In the genomic region with DNA sequence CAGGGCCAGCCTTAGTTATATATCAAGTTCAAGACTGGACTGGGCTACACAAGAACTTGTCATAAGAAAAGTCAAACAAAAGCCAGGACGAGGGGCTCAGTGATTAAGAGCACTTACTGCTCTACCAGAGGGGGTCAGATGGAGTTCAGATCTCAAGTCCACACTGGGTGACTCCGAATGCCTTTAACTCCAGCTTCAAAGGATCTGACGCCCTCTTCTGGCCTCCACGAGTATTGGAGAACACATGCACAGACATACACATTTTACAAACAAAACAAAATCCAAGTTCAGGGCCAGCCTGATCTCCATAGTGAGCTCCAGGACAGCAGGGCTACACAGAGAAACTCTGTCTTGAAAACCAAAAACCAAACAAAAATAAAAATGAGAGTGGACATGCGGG, we compare ENCODE assay signal across 11 mouse cellular contexts. TPM values are rescaled to one million over a fixed set of nuclear protein-coding genes. Genes with fewer than 3 reads are reported as not detected.
DNase-seq lines count a peak whose midpoint lies in the region; ATAC-seq and TF ChIP-seq lines count a peak whose summit lies in the region.
"Had no signal": no experiment of that assay in that cellular context is flagged by ENCODE, and none has a peak within 500 bp of the region (broad histone marks: within the 10 kb centered on the region; RNA-seq: fewer than 3 reads in every experiment).

No protein-coding gene starts in this region.

- H3K9ac ChIP-seq in midbrain, postnatal 0 days (replicated peaks; ENCODE audit: low read length, poor library complexity, severe bottlenecking) = no peak overlapping the region
- no peak overlapping the region for H3K9ac ChIP-seq in midbrain, embryonic 13.5 days (replicated peaks)
- H3K9ac ChIP-seq: midbrain, embryonic 15.5 days had no signal

- TF ChIP-seq CTCF in midbrain, postnatal 0 days (IDR thresholded peaks at IDR 0.05) = peak; percentile 57
- TF ChIP-seq CTCF in thymus, adult 2 months (IDR thresholded peaks at IDR 0.05; ENCODE audit: borderline replicate concordance, control insufficient read depth, extremely low read depth, insufficient read depth, low read length, poor library complexity) = no peak

- no peaks in the 10 kb centered on the region for H3K27me3 ChIP-seq in midbrain, postnatal 0 days (ENCODE audit: insufficient read depth, low read length)
- H3K27me3 ChIP-seq in midbrain, embryonic 13.5 days = no peaks in the 10 kb centered on the region
- no peaks in the 10 kb centered on the region for H3K27me3 ChIP-seq in thymus, adult 2 months (ENCODE audit: control insufficient read depth, insufficient read depth, low read length)
- H3K27me3 ChIP-seq: midbrain, embryonic 15.5 days had no signal

- H3K9me3 ChIP-seq in midbrain, postnatal 0 days (ENCODE audit: low read length) = no peaks in the 10 kb centered on the region
- no peaks in the 10 kb centered on the region for H3K9me3 ChIP-seq in midbrain, embryonic 13.5 days
- H3K9me3 ChIP-seq: forebrain, embryonic 10.5 days; midbrain, embryonic 15.5 days had no signal

- TF ChIP-seq POLR2A in thymus, adult 2 months (IDR thresholded peaks at IDR 0.05; ENCODE audit: control insufficient read depth, extremely low read depth, insufficient read depth, low read length, poor library complexity) = no peak

- DNase-seq in embryo, embryonic 10 days (ENCODE audit: low spot score) = peak; percentile 68
- no peak for DNase-seq in embryo, embryonic 9.5 days (ENCODE audit: extremely low spot score)
- DNase-seq in midbrain, postnatal 0 days (ENCODE audit: low spot score) = no peak
- peak; percentile 71 for DNase-seq in induced T-regulatory cell, adult 2 months (ENCODE audit: low read depth)
- peak; percentile 35 for DNase-seq in retina, embryonic 14.5 days (ENCODE audit: low spot score)
- DNase-seq in adrenal gland, postnatal 14 days = no peak
- no peak for DNase-seq in thymus, adult 2 months
- DNase-seq: right cerebral cortex, postnatal 4 days had no signal

- H3K27ac ChIP-seq in midbrain, postnatal 0 days (ENCODE audit: low read depth, low read length) = no peak overlapping the region
- H3K27ac ChIP-seq in midbrain, embryonic 13.5 days = no peak overlapping the region
- H3K27ac ChIP-seq in thymus, adult 2 months (ENCODE audit: control insufficient read depth, insufficient read depth, low read length) = no peak overlapping the region
- H3K27ac ChIP-seq: forebrain, embryonic 10.5 days; midbrain, embryonic 15.5 days had no signal

- H3K36me3 ChIP-seq in midbrain, postnatal 0 days (ENCODE audit: insufficient read depth, low read length) = 0 out of 2 replicates have a peak, but pooled peaks cover under 1% of the 10 kb centered on the region
- H3K36me3 ChIP-seq in midbrain, embryonic 13.5 days = peaks cover 4% of the 10 kb centered on the region; the same call in 1 of the 2 replicates
- no peaks in the 10 kb centered on the region for H3K36me3 ChIP-seq in thymus, adult 2 months (ENCODE audit: control insufficient read depth, insufficient read depth, low read length)
- H3K36me3 ChIP-seq: midbrain, embryonic 15.5 days had no signal

- 56% methylated on average over 5 of the region's 5 CpGs for WGBS in midbrain, postnatal 0 days
- WGBS in midbrain, embryonic 13.5 days = 65% methylated on average over 5 of the region's 5 CpGs
- 86% methylated on average over 5 of the region's 5 CpGs for WGBS in thymus, adult 2 months

- no peak for ATAC-seq in midbrain, postnatal 0 days (ENCODE audit: low FRiP score)
- no peak for ATAC-seq in midbrain, embryonic 13.5 days
- ATAC-seq: midbrain, embryonic 15.5 days had no signal

- H3K4me3 ChIP-seq in midbrain, postnatal 0 days (ENCODE audit: low read depth, low read length) = no peak overlapping the region
- no peak overlapping the region for H3K4me3 ChIP-seq in midbrain, embryonic 13.5 days (replicated peaks)
- H3K4me3 ChIP-seq in thymus, adult 2 months (ENCODE audit: control insufficient read depth, insufficient read depth, low read length) = no peak overlapping the region
- H3K4me3 ChIP-seq: forebrain, embryonic 10.5 days; midbrain, embryonic 15.5 days had no signal

- no peak overlapping the region for H3K4me2 ChIP-seq in midbrain, postnatal 0 days (ENCODE audit: low read depth, low read length, poor library complexity, severe bottlenecking)
- H3K4me2 ChIP-seq in midbrain, embryonic 13.5 days (replicated peaks) = no peak overlapping the region
- H3K4me2 ChIP-seq: midbrain, embryonic 15.5 days had no signal

- no peaks in the 10 kb centered on the region for H3K4me1 ChIP-seq in midbrain, postnatal 0 days (ENCODE audit: insufficient read depth, low read length)
- H3K4me1 ChIP-seq in midbrain, embryonic 13.5 days (replicated peaks) = peaks cover 25% of the 10 kb centered on the region
- H3K4me1 ChIP-seq in thymus, adult 2 months (replicated peaks; ENCODE audit: control insufficient read depth, insufficient read depth, low read length) = peaks cover 24% of the 10 kb centered on the region

RNA-seq across cellular contexts. Expression of gene Capzb, which starts 13.1 kb away (rescaled TPM):
- 84.0 and 108 TPM in 2 replicates for total RNA-seq in midbrain, postnatal 0 days (2014; rRNA removed)
- polyA plus RNA-seq in midbrain, postnatal 0 days (2015; fragmentation: Nextera tagmentation; extraction: Ambion mirVana) = 308 and 309 TPM in 2 replicates
- 321 and 324 TPM in 2 replicates for polyA plus RNA-seq in midbrain, embryonic 13.5 days (2015; fragmentation: Nextera tagmentation; extraction: Ambion mirVana)
- total RNA-seq in adrenal gland, postnatal 14 days (2021) = 316 and 319 TPM in 2 replicates
- 167 and 213 TPM in 2 replicates for polyA plus RNA-seq in thymus, adult 2 months (2012; rRNA removed)

Comparison
In these comparisons a context has a peak if more than half of its experiments do, and no peak if none do; other contexts are left out.
1. DNase-seq: peak in embryo, embryonic 10 days (single experiment), induced T-regulatory cell, adult 2 months (single experiment) and retina, embryonic 14.5 days (single experiment); none in embryo, embryonic 9.5 days (single experiment), midbrain, postnatal 0 days (single experiment), adrenal gland, postnatal 14 days (single experiment) and thymus, adult 2 months (single experiment).